Mouse (Mus musculus): ENCODE measurements at regions not wholly inside any gene's neighbourhood (a gene's known extent, or its start where the extent isn't known, plus 50 kb on each side); places are given as distances from the start of the nearest gene placed in this dataset.

DNA sequence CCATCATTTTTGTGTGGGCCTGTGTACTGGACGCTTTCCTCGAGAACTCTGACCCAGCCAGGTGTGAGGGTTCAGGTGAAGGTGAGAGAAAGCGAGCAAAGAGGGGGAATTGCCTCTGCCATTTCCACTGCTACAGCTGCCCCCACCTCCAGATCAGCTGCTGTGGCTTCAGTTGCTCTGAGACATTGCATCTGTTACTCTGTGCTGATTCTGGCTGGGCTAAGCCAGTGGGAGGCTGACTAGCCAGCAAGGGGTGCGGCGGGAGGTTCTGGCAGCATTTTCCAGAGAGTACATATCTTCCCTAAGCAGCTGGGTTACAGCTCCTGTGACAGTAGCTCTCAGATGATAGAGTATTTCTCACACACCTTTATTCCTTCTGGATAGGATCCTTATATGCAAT is 712.7 kb upstream of the Cdh18 start:
- DNase-seq: no peak

DNA sequence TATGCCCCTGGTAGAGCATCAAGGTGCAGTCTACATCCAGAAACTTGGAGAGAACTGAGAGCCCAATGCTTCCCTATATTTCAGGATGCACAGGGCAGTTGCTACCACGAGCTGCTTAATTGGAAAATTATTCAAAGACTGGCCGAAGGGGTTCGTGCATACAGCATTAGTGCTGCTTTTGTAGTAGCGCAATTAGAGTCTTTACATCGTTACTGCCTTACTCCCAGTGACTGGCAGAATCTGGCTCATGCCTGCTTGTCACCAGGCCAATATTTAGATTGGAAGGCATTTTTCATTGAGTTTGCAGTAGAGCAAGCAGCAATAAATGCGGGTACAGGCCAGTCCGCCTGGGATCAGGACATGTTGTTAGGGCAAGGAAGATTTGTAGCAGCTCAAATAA is 690.3 kb upstream of the Cdh18 start:
- DNase-seq: no peak

DNA sequence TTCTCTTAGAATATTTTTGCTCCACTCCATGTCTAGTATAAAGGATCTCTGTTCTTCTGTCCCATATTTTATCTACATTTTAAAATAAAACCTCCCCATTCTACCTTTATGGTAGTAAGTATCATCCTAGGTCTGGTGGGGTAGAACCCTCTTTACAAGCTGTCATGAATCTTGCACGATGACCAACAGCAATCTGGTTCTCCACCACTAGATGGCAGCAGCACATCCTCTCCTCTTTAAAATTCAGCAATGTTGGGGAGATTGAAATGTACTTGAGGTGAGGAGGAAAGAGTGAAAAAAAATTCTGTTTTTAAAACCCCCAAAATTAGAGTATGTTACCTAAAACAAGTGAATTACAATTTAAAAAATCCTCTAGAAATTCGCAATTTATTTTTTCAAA is 663.6 kb upstream of the Cdh18 start:
- peak; percentile 43 for DNase-seq
